Mouse (Mus musculus) Patski (cell line): Measurements from ENCODE around the gene Fbxo33. TPM values are rescaled to one million over a fixed set of nuclear protein-coding genes. Genes with fewer than 3 reads are reported as not detected.

Source experiments
- ATAC-seq: fragments of 100-300 bp; one replicate; pipeline ENCODE4 v1.8.0; 2021
- CTCF ChIA-PET: fragments of 350-600 bp; sonication (Branson Sonifier 250); formaldehyde crosslinking; loops from one replicate; lab custom pipeline; 2022; ENCODE audit warnings: inconsistent platforms; lab: Charles Lee
- POLR2A ChIA-PET: fragments of 350-600 bp; sonication (Branson Sonifier 250); formaldehyde crosslinking; loops from one replicate; lab custom pipeline; 2022; ENCODE audit warnings: antibody characterized with exemption, inconsistent platforms; lab: Charles Lee
- DNase-seq: peaks from one replicate; pipeline ENCODE4 v3.0.0-alpha.2; 2011; ENCODE audit warnings: low read depth, low spot score
- H3K27me3 ChIP-seq: fragments of 371-371 bp; one replicate; pipeline ENCODE4 v1.5.1; 2021
- CTCF ChIP-seq: fragments of 100-300 bp; IDR thresholded peaks from one replicate; pipeline ENCODE4 v1.5.1; 2021
- in situ Hi-C: fragments of 300-500 bp; cut with MboI; formaldehyde crosslinking; loops from 3 replicates; pipeline ENCODE4 v1.11.1; 2018; ENCODE audit warnings: low pct_unique_long_range_greater_than_20kb, mixed read lengths
- polyA plus RNA-seq: library from polyadenylated mRNA; unstranded; gene quantifications from one replicate; pipeline ENCODE4 v1.2.3, GENCODE M21; 2021

Fbxo33 gene
- polyA plus RNA-seq, 1 experiment from 2014 or later = 24.2 TPM

GRCm38 (mm10) chr12:59161091-59161490 is 58.4 kb downstream of the Fbxo33 start:
- H3K27me3 ChIP-seq = no peaks in the 10 kb centered on the region
- DNase-seq (no peak), ATAC-seq (no peak)
- in situ Hi-C loops = no loop called here
- ChIA-PET CTCF (interaction anchor here (1.0 to 1.7 kb wide), 2 partner anchors 9 to 11 kb away, joined by 3 read pairs; no protein-coding TSS in a partner anchor), POLR2A (no interaction called here)
- no peak for TF ChIP-seq CTCF

Other genes with a start within 250 kb of the Fbxo33 start
- 47.3 TPM for gene Sec23a, start 207.7 kb downstream of the Fbxo33 start, polyA plus RNA-seq
- 13.9 TPM for gene Gemin2, start 206.3 kb downstream of the Fbxo33 start, polyA plus RNA-seq
- gene Trappc6b, start 158.3 kb downstream of the Fbxo33 start, polyA plus RNA-seq = 86.3 TPM
- gene Pnn, start 152.8 kb downstream of the Fbxo33 start, polyA plus RNA-seq = 55.8 TPM
- 103 TPM for gene Mia2, start 123.9 kb downstream of the Fbxo33 start, polyA plus RNA-seq